Mouse (Mus musculus): ENCODE results near the gene Brpf1.

DNA sequence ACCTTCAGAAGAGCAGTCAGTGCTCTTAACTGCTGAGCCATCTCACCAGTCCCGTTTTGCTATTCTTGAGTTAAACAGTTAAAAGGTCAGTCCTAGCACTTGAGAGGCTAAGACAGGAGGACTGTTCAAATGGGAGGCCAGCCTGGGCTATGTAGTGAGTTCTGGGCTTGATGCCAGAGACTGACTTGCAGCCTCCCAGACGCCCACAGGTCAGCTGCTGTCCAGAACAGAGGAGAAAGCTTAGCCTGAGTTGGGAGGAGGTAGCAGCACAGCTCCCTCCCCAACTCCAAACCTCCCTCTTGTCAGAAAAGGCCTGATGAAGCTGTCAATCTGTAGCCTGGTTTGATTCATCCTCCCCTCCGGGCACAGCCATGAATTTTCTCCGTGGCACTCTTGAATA lies 30.1 kb upstream of the Brpf1 start:
- no peak for TF ChIP-seq EP300 (IDR thresholded peaks at IDR 0.05; ENCODE audit: insufficient read depth, low read depth, low read length)
- TF ChIP-seq CTCF (IDR thresholded peaks at IDR 0.05): no peak
- TF ChIP-seq POLR2A (IDR thresholded peaks at IDR 0.05; ENCODE audit: insufficient read depth, low read depth, low read length): no peak
